In genomic region chr7:112276823-112277222, GRCm38 (mm10) we compare ENCODE assay signal across 11 mouse cellular contexts. TPM values are rescaled to one million over a fixed set of nuclear protein-coding genes. Genes with fewer than 3 reads are reported as not detected.
DNase-seq lines count a peak whose midpoint lies in the region; ATAC-seq and TF ChIP-seq lines count a peak whose summit lies in the region.
"Had no signal": no experiment of that assay in that cellular context is flagged by ENCODE, and none has a peak within 500 bp of the region (broad histone marks: within the 10 kb centered on the region; RNA-seq: fewer than 3 reads in every experiment).

No protein-coding gene starts in this region.

- H3K9me3 ChIP-seq in kidney, embryonic 15.5 days (replicated peaks): no peaks in the 10 kb centered on the region
- no peaks in the 10 kb centered on the region for H3K9me3 ChIP-seq in heart, embryonic 14.5 days (ENCODE audit: control insufficient read depth, low read length)
- H3K9me3 ChIP-seq in lung, postnatal 0 days (ENCODE audit: low read length): no peaks in the 10 kb centered on the region

- H3K4me3 ChIP-seq in kidney, embryonic 15.5 days (replicated peaks): no peak overlapping the region
- no peak overlapping the region for H3K4me3 ChIP-seq in embryonic fibroblast, embryonic 13.5 days (ENCODE audit: insufficient read depth, low read length)
- no peak overlapping the region for H3K4me3 ChIP-seq in heart, embryonic 14.5 days (ENCODE audit: control insufficient read depth in 1 of 2, insufficient read depth in 1 of 2, low read depth in 1 of 2, low read length in 2 of 2)
- H3K4me3 ChIP-seq in lung, postnatal 0 days (ENCODE audit: low read depth, low read length): no peak overlapping the region

- no peak for ATAC-seq in kidney, embryonic 15.5 days (replicated peaks; ENCODE audit: low FRiP score)
- ATAC-seq in heart, embryonic 14.5 days (ENCODE audit: insufficient number of reproducible peaks, insufficient read depth, low FRiP score, low read depth): peak; percentile 78
- peak; percentile 62 for ATAC-seq in lung, postnatal 0 days
- ATAC-seq: inflammation-experienced regulatory T-cells, adult 6 months had no signal

- H3K36me3 ChIP-seq in kidney, embryonic 15.5 days: no peaks in the 10 kb centered on the region
- peaks cover 74% of the 10 kb centered on the region for H3K36me3 ChIP-seq in heart, embryonic 14.5 days (ENCODE audit: control insufficient read depth, insufficient read depth, low read length)
- H3K36me3 ChIP-seq in lung, postnatal 0 days (ENCODE audit: insufficient read depth, low read length): no peaks in the 10 kb centered on the region
- H3K36me3 ChIP-seq: G1E had no signal

- no peak for TF ChIP-seq POLR2A in embryonic fibroblast, embryonic 13.5 days (IDR thresholded peaks at IDR 0.05; ENCODE audit: low read depth, low read length)

- peak overlapping the region; percentile 45; the same call in 1 of the 2 replicates for H3K27ac ChIP-seq in kidney, embryonic 15.5 days
- H3K27ac ChIP-seq in embryonic fibroblast, embryonic 13.5 days (ENCODE audit: insufficient read depth, low read length): peak overlapping the region; percentile 50
- H3K27ac ChIP-seq in heart, embryonic 14.5 days (replicated peaks in 1 of 2; ENCODE audit: control insufficient read depth in 1 of 2, insufficient read depth in 1 of 2, low read depth in 2 of 2, low read length in 2 of 2): peak overlapping the region; percentile 90 to 96
- H3K27ac ChIP-seq in lung, postnatal 0 days (ENCODE audit: low read length): peak overlapping the region; percentile 11; the same call in 1 of the 2 replicates

- no peak for DNase-seq in kidney, adult 9 months
- peak; percentile 58 for DNase-seq in lung, postnatal 0 days (ENCODE audit: low spot score)
- no peak for DNase-seq in embryo, embryonic 10.5 days (ENCODE audit: low spot score)
- no peak for DNase-seq in gastrocnemius, postnatal 25 days
- DNase-seq: right cerebral cortex, postnatal 14 days had no signal

- no peaks in the 10 kb centered on the region for H3K27me3 ChIP-seq in kidney, embryonic 15.5 days
- H3K27me3 ChIP-seq in heart, embryonic 14.5 days (ENCODE audit: control insufficient read depth, insufficient read depth, low read length): no peaks in the 10 kb centered on the region
- no peaks in the 10 kb centered on the region for H3K27me3 ChIP-seq in lung, postnatal 0 days (replicated peaks; ENCODE audit: insufficient read depth, low read length)

- no peak overlapping the region for H3K9ac ChIP-seq in kidney, embryonic 15.5 days
- peak overlapping the region; percentile 65 for H3K9ac ChIP-seq in heart, embryonic 14.5 days (ENCODE audit: low read length)
- H3K9ac ChIP-seq in lung, postnatal 0 days (replicated peaks; ENCODE audit: low read depth): no peak overlapping the region

- peak; percentile 62 for TF ChIP-seq EP300 in lung, postnatal 0 days (IDR thresholded peaks at IDR 0.05)

- no peak overlapping the region for H3K4me2 ChIP-seq in kidney, embryonic 15.5 days
- no peak overlapping the region for H3K4me2 ChIP-seq in heart, embryonic 14.5 days (ENCODE audit: low read length)
- H3K4me2 ChIP-seq in lung, postnatal 0 days (replicated peaks; ENCODE audit: low read depth, low read length): no peak overlapping the region
- H3K4me2 ChIP-seq: liver, embryonic 11.5 days had no signal

- H3K4me1 ChIP-seq in kidney, embryonic 15.5 days: peaks cover 72% of the 10 kb centered on the region
- peaks cover 20% of the 10 kb centered on the region for H3K4me1 ChIP-seq in embryonic fibroblast, embryonic 13.5 days (ENCODE audit: control insufficient read depth, insufficient read depth, low read length)
- peaks cover 70 to 93% of the 10 kb centered on the region in 2 experiments for H3K4me1 ChIP-seq in heart, embryonic 14.5 days (ENCODE audit: control insufficient read depth in 2 of 2, insufficient read depth in 2 of 2, low read length in 2 of 2)
- peaks cover 25% of the 10 kb centered on the region for H3K4me1 ChIP-seq in lung, postnatal 0 days (ENCODE audit: insufficient read depth, low read depth, low read length)

- 51% methylated on average over 4 of the region's 4 CpGs for WGBS in kidney, embryonic 15.5 days
- WGBS in heart, embryonic 14.5 days: 1% methylated on average over 4 of the region's 4 CpGs
- WGBS in lung, postnatal 0 days: 39% methylated on average over 4 of the region's 4 CpGs

- no peak for TF ChIP-seq CTCF in embryonic fibroblast, embryonic 13.5 days (IDR thresholded peaks at IDR 0.05; ENCODE audit: borderline replicate concordance, insufficient read depth, low read length)
- no peak for TF ChIP-seq CTCF in lung, postnatal 0 days (IDR thresholded peaks at IDR 0.05)

RNA-seq across cellular contexts. Expression of gene Mical2, which starts 51.2 kb away (rescaled TPM):
- polyA plus RNA-seq in kidney, embryonic 15.5 days (2015; fragmentation: Nextera tagmentation; extraction: Ambion mirVana): 7.3 and 7.5 TPM in 2 replicates
- 76.3 and 150 TPM in 2 replicates for polyA plus RNA-seq in embryonic fibroblast, embryonic 13.5 days (2011; ENCODE audit: insufficient read length, low read depth, missing spikeins)
- 140 and 146 TPM in 2 replicates for polyA plus RNA-seq in heart, embryonic 14.5 days (2014; fragmentation: Nextera tagmentation; extraction: Ambion mirVana)
- 19.7 and 21.5 TPM in 2 replicates for polyA plus RNA-seq in lung, postnatal 0 days (2015; fragmentation: Nextera tagmentation; extraction: Ambion mirVana)
- total RNA-seq in gastrocnemius, postnatal 25 days (2021): 100 to 1,000 TPM in 1 of 2 experiments, 10 to 100 TPM in 1; 36.1 to 131 TPM
- polyA plus RNA-seq: G1E had no signal

Comparison
In these comparisons a context has a peak if more than half of its experiments do, and no peak if none do; other contexts are left out.
1. H3K27ac ChIP-seq: peak in every context shown above with its lines; median percentile 93 in heart, embryonic 14.5 days; 50 in embryonic fibroblast, embryonic 13.5 days; 45 in kidney, embryonic 15.5 days; 11 in lung, postnatal 0 days.